Mouse (Mus musculus) lung, embryonic 14.5 days (tissue): ENCODE data around the gene Ubash3b. TPM values are rescaled to one million over a fixed set of nuclear protein-coding genes. Genes with fewer than 3 reads are reported as not detected.

Source experiments
- ATAC-seq: fragments of 200-750 bp; cut with Nextera tagmentation; 2 replicates; pipeline ENCODE4 v1.8.0; 2017; ENCODE audit warnings: mild to moderate bottlenecking, moderate TSS enrichment, moderate library complexity; ENCODE audit not compliant: insufficient read depth
- DNase-seq: peaks from one replicate; pipeline ENCODE4 v3.0.0-alpha.2; 2015
- H3K27ac ChIP-seq: fragments of 300-500 bp; sonication (generic); 2 replicates; pipeline ENCODE4 v1.5.1; 2014; ENCODE audit warnings: low read depth, mild to moderate bottlenecking, moderate library complexity
- H3K27me3 ChIP-seq: fragments of 300-500 bp; sonication (generic); 2 replicates; pipeline ENCODE4 v1.6.1; 2014; ENCODE audit warnings: low read length, control low read depth; ENCODE audit not compliant: insufficient read depth
- H3K36me3 ChIP-seq: fragments of 300-500 bp; sonication (generic); 2 replicates; pipeline ENCODE4 v1.6.1; 2014; ENCODE audit warnings: control low read depth; ENCODE audit not compliant: insufficient read depth
- H3K4me1 ChIP-seq: fragments of 300-500 bp; sonication (generic); 2 replicates; pipeline ENCODE4 v1.6.1; 2014; ENCODE audit warnings: antibody characterized with exemption, control low read depth; ENCODE audit not compliant: insufficient read depth
- H3K4me2 ChIP-seq: fragments of 300-500 bp; sonication (generic); 2 replicates; pipeline ENCODE4 v1.6.1; 2014; ENCODE audit warnings: mild to moderate bottlenecking
- H3K4me3 ChIP-seq: fragments of 300-500 bp; sonication (generic); 2 replicates; pipeline ENCODE4 v1.5.1; 2014; ENCODE audit warnings: low read depth, low read length
- H3K9ac ChIP-seq: fragments of 300-500 bp; sonication (generic); 2 replicates; pipeline ENCODE4 v1.6.1; 2014
- H3K9me3 ChIP-seq: fragments of 300-500 bp; sonication (generic); 2 replicates; pipeline ENCODE4 v1.6.1; 2016; ENCODE audit warnings: low read depth, low read length, control low read depth
- CTCF ChIP-seq: IDR thresholded peaks from 2 replicates; pipeline ENCODE4 v1.5.1; 2016; ENCODE audit warnings: antibody characterized with exemption, low read depth
- WGBS: fragments of 180-500 bp; shearing (Covaris S2); extraction: QIAGEN DNeasy Blood & Tissue Kit; methylation state at CpG from one replicate; pipeline ENCODE4 v1.1.7; 2014; 5-methylcytosine and 5-hydroxymethylcytosine counted together
- polyA plus RNA-seq: library from polyadenylated mRNA; unstranded; fragments of >200 nt; fragmentation: Nextera tagmentation; extraction: Ambion mirVana; gene quantifications from 2 replicates; pipeline ENCODE4 v1.2.1, GENCODE M21; 2014

Gene Ubash3b
- polyA plus RNA-seq, 1 experiment from 2014 or later, result 8.0 TPM

DNA sequence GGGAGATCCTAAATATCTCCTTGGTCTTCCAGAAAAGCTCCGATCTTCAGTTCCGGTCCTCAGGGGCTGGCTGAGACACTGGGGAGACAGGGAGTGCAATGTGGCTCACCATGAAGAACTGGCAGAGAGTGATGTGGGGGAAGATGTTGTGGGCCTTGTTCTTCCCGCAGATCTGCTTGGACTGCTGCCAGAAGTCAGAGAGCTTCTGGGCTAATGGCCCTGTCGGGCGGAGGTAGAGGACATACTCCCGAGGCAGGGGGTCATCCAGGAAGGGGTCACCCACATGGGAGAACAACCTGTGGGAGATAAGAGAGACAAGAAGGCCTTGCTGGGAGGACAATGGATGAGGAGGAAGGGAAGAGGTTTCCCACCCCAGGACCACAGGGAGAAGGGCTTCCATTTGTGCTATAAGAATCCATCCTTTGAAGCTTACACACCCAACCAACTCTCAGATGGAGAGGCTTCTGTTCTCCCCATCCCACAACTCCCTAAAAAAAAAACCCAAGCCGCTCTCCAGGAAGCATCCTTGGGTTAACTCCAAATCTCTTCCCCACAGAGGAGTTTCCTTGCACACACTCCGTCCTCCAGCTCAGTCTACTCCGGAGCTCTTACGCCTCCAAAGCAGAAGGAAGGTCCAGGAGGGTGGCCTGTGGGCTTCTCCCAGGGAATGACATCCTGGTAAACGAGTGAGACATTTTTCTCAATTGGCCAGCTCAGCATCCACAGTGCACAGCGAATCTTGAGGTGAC, 111.0 kb downstream of the Ubash3b start:
- Histone ChIP-seq H3K27ac (no peak overlapping the region), H3K4me2 (no peak overlapping the region), H3K4me1 (peaks cover 10% of the 10 kb centered on the region; the same call in 1 of the 2 replicates), H3K4me3 (no peak overlapping the region), H3K9ac (no peak overlapping the region), H3K9me3 (no peaks in the 10 kb centered on the region), H3K36me3 (no peaks in the 10 kb centered on the region), H3K27me3 (no peaks in the 10 kb centered on the region)
- no peak for ATAC-seq
- WGBS, result 42% methylated on average over 12 of the region's 12 CpGs
- peak; percentile 22 for DNase-seq
- TF ChIP-seq CTCF, result no peak

DNA sequence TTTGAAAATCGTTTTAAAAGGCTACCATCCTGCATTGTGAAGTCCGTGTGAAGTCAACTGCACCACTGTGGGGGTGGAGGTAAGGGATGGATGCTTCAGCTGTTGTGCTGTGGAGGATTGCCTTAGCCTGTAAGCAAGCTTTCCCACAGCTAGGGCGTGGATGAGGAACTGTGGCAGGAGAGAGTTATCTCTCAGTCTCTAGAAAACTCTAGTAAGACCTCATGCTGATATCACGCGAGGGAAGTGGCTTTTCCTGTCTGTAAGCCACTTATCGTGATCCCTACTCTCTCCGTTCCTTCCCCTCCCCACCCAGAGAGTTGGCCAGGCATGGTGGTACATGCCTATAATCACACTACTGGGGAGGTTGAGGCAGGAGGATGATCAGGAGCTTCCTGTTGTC, 112.2 kb downstream of the Ubash3b start:
- WGBS, result 69% methylated on average over 7 of the region's 7 CpGs
- no peaks in the 10 kb centered on the region for H3K9me3 ChIP-seq
- no peaks in the 10 kb centered on the region for H3K36me3 ChIP-seq
- TF ChIP-seq CTCF, result no peak
- no peak for ATAC-seq
- no peak overlapping the region for H3K27ac ChIP-seq
- no peak overlapping the region for H3K9ac ChIP-seq
- H3K4me3 ChIP-seq, result no peak overlapping the region
- peaks cover 10% of the 10 kb centered on the region; the same call in 1 of the 2 replicates for H3K4me1 ChIP-seq
- DNase-seq, result no peak
- no peak overlapping the region for H3K4me2 ChIP-seq
- H3K27me3 ChIP-seq, result no peaks in the 10 kb centered on the region

DNA sequence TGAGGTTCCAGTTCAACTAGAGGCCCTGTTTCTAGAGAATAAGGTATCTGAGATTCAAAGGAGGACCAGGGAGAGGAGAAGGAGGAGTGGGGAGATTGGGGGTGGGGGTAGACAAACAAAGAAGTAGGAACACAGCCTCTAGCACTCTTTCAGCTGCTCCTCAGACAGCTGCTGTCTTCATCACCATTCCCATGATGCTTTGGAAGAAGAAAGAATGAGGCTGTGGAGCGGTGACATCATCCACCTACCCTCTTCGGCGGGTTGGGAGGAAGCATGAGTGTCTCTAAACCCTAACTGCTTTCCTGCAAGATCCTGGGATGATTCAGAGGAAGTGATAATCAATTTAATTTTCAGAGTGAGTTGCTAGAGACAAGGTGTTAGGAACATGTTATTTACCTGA, 112.7 kb downstream of the Ubash3b start:
- ATAC-seq, result no peak
- no peak for DNase-seq
- 60% methylated on average over 3 of the region's 3 CpGs for WGBS
- H3K36me3 ChIP-seq, result no peaks in the 10 kb centered on the region
- no peaks in the 10 kb centered on the region for H3K9me3 ChIP-seq
- no peak for TF ChIP-seq CTCF
- peaks cover 10% of the 10 kb centered on the region; the same call in 1 of the 2 replicates for H3K4me1 ChIP-seq
- no peak overlapping the region for H3K4me3 ChIP-seq
- H3K4me2 ChIP-seq, result no peak overlapping the region
- H3K9ac ChIP-seq, result no peak overlapping the region
- H3K27me3 ChIP-seq, result no peaks in the 10 kb centered on the region
- no peak overlapping the region for H3K27ac ChIP-seq

DNA sequence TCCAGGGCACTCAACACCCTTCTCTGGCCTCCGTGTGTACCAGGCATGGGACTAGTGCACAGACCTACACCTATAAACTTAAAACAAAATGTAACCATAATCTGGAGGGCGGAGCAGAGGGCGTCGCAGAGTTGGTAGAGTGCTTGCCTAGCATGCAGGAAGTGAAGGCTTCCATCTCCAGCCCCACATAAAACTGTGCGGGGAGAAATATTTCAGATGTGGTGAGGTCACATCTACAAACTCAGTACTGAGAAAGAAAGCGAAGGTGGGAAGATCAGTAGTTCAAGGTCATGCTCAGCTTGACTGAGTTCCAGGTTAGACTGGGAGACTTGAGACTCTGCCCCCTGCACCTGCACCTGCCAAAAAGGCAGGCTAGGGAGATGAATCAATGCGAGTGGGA, 113.3 kb downstream of the Ubash3b start:
- no peak for TF ChIP-seq CTCF
- Histone ChIP-seq H3K36me3 (no peaks in the 10 kb centered on the region), H3K27ac (no peak overlapping the region), H3K9me3 (no peaks in the 10 kb centered on the region), H3K4me2 (no peak overlapping the region), H3K9ac (no peak overlapping the region), H3K27me3 (no peaks in the 10 kb centered on the region), H3K4me1 (peaks cover 10% of the 10 kb centered on the region; the same call in 1 of the 2 replicates), H3K4me3 (no peak overlapping the region)
- DNase-seq (no peak), ATAC-seq (no peak)
- 92% methylated on average over 7 of the region's 7 CpGs for WGBS

DNA sequence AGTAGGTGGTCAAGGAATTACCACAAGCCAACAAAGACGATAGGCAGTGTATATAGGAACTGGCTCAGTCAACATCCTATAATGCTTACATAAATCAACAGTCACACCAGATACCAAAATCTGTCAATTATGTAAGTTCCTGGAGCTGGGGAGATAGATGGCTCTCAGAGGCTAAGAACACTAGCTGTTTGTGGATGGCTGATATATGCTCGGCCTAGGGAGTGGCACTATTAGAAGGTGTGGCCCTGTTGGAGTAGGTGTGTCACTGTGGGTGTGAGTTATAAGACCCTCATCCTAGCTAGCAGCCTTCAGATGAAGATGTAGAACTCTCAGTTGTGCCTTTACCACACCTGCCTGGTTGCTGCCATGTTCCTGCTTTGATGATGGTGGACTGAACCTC, 113.8 kb downstream of the Ubash3b start:
- peaks cover 10% of the 10 kb centered on the region; the same call in 1 of the 2 replicates for H3K4me1 ChIP-seq
- no peak for ATAC-seq
- no peak for TF ChIP-seq CTCF

DNA sequence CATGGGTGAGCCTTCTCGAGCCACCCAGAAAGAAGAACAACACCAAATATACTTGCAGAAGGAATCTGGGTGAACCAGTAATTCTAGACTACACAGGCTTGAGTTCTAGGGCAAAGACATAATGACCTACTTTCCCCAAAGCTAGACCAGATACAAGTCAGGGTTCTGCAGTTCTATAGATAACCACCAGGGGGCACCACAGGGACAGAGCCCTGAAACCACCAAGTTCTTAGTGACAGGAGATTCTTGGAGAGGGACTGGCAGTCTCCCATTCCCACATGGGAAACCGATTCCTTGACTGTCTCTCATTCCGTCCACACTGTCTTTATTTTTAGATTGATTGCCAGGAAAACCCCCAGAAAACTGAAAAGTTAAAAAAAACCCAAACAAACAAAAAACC, 116.9 kb downstream of the Ubash3b start:
- Histone ChIP-seq H3K4me1 (no peaks in the 10 kb centered on the region), H3K9me3 (no peaks in the 10 kb centered on the region), H3K27me3 (no peaks in the 10 kb centered on the region), H3K4me3 (no peak overlapping the region), H3K36me3 (no peaks in the 10 kb centered on the region), H3K9ac (no peak overlapping the region), H3K4me2 (no peak overlapping the region), H3K27ac (no peak overlapping the region)
- 11% methylated on average over 3 of the region's 3 CpGs for WGBS
- DNase-seq (peak; percentile 91), ATAC-seq (no peak)
- peak; percentile 93 for TF ChIP-seq CTCF

More for the DNA sequence above, 113.8 kb downstream of the Ubash3b start:
- H3K4me3 ChIP-seq, result no peak overlapping the region
- H3K9me3 ChIP-seq, result no peaks in the 10 kb centered on the region
- no peaks in the 10 kb centered on the region for H3K36me3 ChIP-seq
- H3K27ac ChIP-seq, result no peak overlapping the region
- no peak overlapping the region for H3K4me2 ChIP-seq
- 85% methylated on average over 2 of the region's 2 CpGs for WGBS
- no peaks in the 10 kb centered on the region for H3K27me3 ChIP-seq
- no peak for DNase-seq
- H3K9ac ChIP-seq, result no peak overlapping the region

DNA sequence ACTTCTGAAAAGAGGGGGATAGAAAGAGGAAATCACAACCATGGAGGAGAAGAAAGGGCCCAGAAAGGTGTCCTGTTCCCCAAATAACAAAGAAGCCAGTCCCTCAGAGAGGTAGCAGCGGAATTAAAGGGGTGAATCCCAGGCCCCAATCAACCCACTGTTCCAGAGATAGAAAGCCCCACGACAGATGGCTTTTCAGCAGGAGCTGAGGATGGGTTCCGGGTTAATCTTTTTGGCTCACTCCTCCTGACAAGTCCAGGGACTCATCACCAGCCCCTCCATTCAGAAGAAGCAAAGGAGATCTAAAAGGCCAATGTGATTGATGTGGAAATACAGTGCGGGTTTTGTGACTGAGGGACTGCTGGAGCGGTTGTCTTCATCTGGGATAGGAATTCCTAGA, 117.9 kb downstream of the Ubash3b start:
- ATAC-seq, result no peak
- no peak overlapping the region for H3K4me2 ChIP-seq
- H3K27me3 ChIP-seq, result no peaks in the 10 kb centered on the region
- TF ChIP-seq CTCF, result no peak
- no peaks in the 10 kb centered on the region for H3K36me3 ChIP-seq
- no peak overlapping the region for H3K27ac ChIP-seq
- H3K4me3 ChIP-seq, result no peak overlapping the region
- WGBS, result 81% methylated on average over 5 of the region's 5 CpGs
- no peak for DNase-seq
- H3K9ac ChIP-seq, result no peak overlapping the region
- H3K4me1 ChIP-seq, result no peaks in the 10 kb centered on the region
- H3K9me3 ChIP-seq, result no peaks in the 10 kb centered on the region
